Mouse (Mus musculus) liver, embryonic 16.5 days (tissue): ENCODE measurements at regions not wholly inside any gene's neighbourhood (a gene's known extent, or its start where the extent isn't known, plus 50 kb on each side); places are given as distances from the start of the nearest gene placed in this dataset.

ENCODE experiments used
- ATAC-seq: fragments of 200-750 bp; cut with Nextera tagmentation; 2 replicates; pipeline ENCODE4 v1.8.0; 2017; ENCODE audit warnings: low read depth, mild to moderate bottlenecking, moderate number of reproducible peaks, moderate library complexity
- H3K27ac ChIP-seq: fragments of 300-500 bp; sonication (generic); 2 replicates; pipeline ENCODE4 v1.5.1; 2014; ENCODE audit warnings: mild to moderate bottlenecking, low read length
- H3K27me3 ChIP-seq: fragments of 300-500 bp; sonication (generic); 2 replicates; pipeline ENCODE4 v1.6.1; 2014; ENCODE audit warnings: low read depth, low read length, mixed read lengths; ENCODE audit not compliant: control insufficient read depth, insufficient read depth
- H3K36me3 ChIP-seq: fragments of 300-500 bp; sonication (generic); 2 replicates; pipeline ENCODE4 v1.6.1; 2014; ENCODE audit warnings: mild to moderate bottlenecking; ENCODE audit not compliant: control insufficient read depth, insufficient read depth
- H3K4me1 ChIP-seq: fragments of 300-500 bp; sonication (generic); 2 replicates; pipeline ENCODE4 v1.6.1; 2014; ENCODE audit warnings: low read depth, low read length, mixed read lengths; ENCODE audit not compliant: control insufficient read depth
- H3K4me2 ChIP-seq: fragments of 300-500 bp; sonication (generic); 2 replicates; pipeline ENCODE4 v1.6.1; 2014; ENCODE audit warnings: low read depth, low read length, mixed read lengths
- H3K4me3 ChIP-seq: fragments of 300-500 bp; sonication (generic); 2 replicates; pipeline ENCODE4 v1.5.1; 2014; ENCODE audit warnings: low read depth, mild to moderate bottlenecking, low read length
- H3K9ac ChIP-seq: fragments of 300-500 bp; sonication (generic); 2 replicates; pipeline ENCODE4 v1.6.1; 2014; ENCODE audit warnings: low read depth, low read length
- H3K9me3 ChIP-seq: fragments of 300-500 bp; sonication (generic); replicated peaks from 2 replicates; pipeline ENCODE4 v1.6.1; 2016; ENCODE audit warnings: low read length; ENCODE audit not compliant: control insufficient read depth
- WGBS: fragments of 180-500 bp; shearing (Covaris S2); extraction: QIAGEN DNeasy Blood & Tissue Kit; methylation state at CpG from one replicate; pipeline ENCODE4 v1.1.7; 2014; ENCODE audit not compliant: insufficient replicate concordance; 5-methylcytosine and 5-hydroxymethylcytosine counted together

DNA sequence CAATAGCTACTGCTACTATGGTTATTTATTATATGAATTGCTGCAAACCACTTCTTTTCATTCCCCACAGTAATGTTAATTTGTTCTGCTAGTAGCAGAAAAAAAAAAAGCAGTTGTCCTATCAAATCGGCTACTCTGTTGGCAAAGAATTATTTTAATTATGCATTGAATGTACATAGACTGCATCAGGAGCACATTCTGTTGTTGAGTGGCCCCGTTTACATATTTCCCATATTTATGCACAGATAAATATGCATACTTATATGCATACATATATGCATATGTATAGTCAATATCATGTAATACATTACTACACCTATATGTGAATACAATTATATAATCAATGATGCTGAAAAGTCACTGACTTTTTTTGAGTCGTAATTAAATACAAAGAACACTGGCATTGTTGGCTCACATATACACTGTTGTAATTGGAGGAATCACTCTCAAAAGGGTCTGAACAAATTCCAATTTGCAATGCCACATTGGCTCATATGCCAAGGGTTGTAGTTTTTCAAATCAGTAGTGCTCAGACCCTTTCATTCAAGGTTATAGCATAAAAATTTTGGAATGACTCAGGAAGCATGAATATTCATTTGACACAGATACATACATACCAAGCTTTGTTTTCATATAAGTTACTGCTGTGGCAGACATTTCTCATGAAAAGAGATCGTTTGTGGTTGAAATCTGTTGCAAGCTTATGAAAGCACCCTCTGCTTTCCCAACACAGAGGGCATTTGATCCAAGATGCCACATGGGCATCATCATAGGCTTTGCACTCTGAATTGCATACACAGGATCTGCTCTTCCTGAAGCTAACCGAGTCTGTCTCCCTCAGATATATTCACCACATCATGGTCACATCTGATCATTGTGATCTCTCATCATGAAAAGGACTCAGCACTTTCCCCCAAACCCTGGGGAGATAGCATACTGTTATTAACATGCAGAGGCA is 1030.6 kb upstream of the Map3k7 start:
- no peaks in the 10 kb centered on the region for H3K27me3 ChIP-seq
- H3K27ac ChIP-seq = no peak overlapping the region
- no peak overlapping the region for H3K4me2 ChIP-seq
- no peaks in the 10 kb centered on the region for H3K36me3 ChIP-seq
- H3K4me1 ChIP-seq = no peaks in the 10 kb centered on the region
- ATAC-seq = no peak
- 59% methylated on average over 5 of the region's 5 CpGs for WGBS
- H3K9me3 ChIP-seq = no peaks in the 10 kb centered on the region
- no peak overlapping the region for H3K4me3 ChIP-seq
- H3K9ac ChIP-seq = no peak overlapping the region

DNA sequence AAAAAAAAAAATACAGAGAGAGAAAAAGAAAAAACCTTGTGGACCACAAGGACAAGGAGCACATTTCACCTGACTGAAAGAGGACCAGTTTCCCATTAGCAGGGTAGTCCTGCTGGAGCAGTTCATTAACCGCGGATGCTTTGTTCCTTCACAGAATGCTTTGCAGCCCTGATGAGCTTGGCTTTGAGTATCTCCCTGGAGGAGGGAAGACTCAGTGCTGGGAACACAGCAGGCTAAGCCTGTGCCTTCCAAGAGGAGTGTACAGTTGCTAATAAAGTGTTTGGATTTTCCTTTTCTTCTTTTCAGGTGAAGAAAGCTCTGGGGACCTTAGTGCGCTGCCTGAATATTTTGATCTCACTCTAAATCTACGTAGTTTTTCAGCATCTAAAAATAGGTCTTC is 980.3 kb upstream of the Map3k7 start:
- 78% methylated on average over 4 of the region's 4 CpGs for WGBS
- Histone ChIP-seq H3K4me2 (no peak overlapping the region), H3K9ac (no peak overlapping the region), H3K4me1 (no peaks in the 10 kb centered on the region), H3K27me3 (no peaks in the 10 kb centered on the region), H3K27ac (no peak overlapping the region), H3K9me3 (no peaks in the 10 kb centered on the region), H3K36me3 (no peaks in the 10 kb centered on the region), H3K4me3 (no peak overlapping the region)
- no peak for ATAC-seq

DNA sequence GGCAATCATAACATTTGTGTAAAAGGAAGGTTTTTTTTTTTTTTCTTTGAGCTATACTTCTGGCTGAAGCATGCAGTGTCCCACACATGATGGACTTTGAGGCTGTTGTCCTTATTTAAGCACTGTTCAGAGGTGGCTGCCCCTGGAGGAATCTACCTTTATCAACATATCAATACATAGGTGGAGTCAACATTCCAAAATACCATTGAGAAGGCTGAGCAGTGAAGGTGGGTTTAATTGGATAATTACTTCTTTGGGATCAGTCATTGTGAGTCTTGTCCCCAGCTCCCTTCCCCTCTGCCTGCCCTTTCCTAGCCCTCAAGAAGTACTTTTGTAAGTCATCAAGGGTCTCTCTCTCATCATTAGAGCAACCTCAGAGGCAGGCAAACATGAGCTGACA is 951.9 kb upstream of the Map3k7 start:
- ATAC-seq = no peak
- H3K27ac ChIP-seq = no peak overlapping the region
- no peaks in the 10 kb centered on the region for H3K4me1 ChIP-seq
- no peak overlapping the region for H3K4me3 ChIP-seq
- no peak overlapping the region for H3K9ac ChIP-seq
- no peaks in the 10 kb centered on the region for H3K9me3 ChIP-seq
- H3K27me3 ChIP-seq = no peaks in the 10 kb centered on the region
- H3K4me2 ChIP-seq = no peak overlapping the region
- H3K36me3 ChIP-seq = no peaks in the 10 kb centered on the region

DNA sequence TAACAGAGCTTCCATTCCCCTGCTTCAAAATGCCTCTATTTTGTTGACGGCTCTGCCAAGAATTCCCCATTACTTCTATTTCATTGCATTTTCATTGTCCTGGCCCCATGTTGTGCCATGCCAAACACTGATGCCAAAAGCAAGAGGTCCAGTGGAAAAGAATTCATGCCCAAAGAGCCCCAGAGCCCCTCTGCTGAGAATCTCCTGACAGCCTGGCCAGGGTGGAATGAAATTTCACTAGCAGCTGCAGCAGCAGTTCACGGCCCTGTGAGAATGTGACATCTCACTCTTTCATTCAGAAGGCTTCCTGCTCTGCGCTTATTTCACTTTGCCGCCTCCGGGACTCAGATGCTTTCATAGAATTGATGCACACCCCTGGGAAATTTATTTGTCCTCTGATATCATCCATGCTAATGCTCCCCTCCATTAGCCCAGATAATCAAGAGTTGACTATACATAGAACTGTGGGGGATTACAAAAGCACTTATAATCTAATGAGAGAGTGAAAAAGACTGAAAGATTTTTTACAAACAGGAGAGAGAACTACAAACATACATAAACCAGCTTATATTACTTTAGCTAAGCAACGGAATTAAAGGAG is 911.7 kb upstream of the Map3k7 start:
- 72% methylated on average over 6 of the region's 6 CpGs for WGBS
- no peaks in the 10 kb centered on the region for H3K4me1 ChIP-seq
- H3K27me3 ChIP-seq = no peaks in the 10 kb centered on the region
- H3K27ac ChIP-seq = no peak overlapping the region
- no peaks in the 10 kb centered on the region for H3K9me3 ChIP-seq
- no peak for ATAC-seq
- no peaks in the 10 kb centered on the region for H3K36me3 ChIP-seq
- no peak overlapping the region for H3K9ac ChIP-seq
- no peak overlapping the region for H3K4me3 ChIP-seq
- H3K4me2 ChIP-seq = no peak overlapping the region

DNA sequence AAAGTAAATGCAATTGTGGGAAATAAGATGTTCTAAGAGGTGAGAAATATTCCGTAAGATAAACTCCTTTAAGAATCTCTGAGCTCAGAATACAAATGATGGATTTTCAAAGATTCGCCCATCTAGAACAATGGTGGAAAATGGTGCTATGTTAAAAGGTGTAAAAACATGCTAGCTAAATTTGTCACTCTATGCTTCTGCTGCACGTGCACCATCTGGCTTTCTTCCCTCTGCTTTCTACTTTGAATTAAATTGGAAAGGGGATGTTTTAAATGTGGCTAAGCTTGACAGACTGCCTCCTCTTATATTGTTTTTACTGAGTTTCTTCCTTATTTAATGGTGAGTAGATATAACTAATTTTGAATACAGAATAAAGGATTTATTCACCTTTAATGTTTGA is 887.7 kb upstream of the Map3k7 start:
- no peak for ATAC-seq
- H3K4me1 ChIP-seq = no peaks in the 10 kb centered on the region
- H3K4me2 ChIP-seq = no peak overlapping the region
- no peak overlapping the region for H3K27ac ChIP-seq
- H3K36me3 ChIP-seq = no peaks in the 10 kb centered on the region
- no peaks in the 10 kb centered on the region for H3K27me3 ChIP-seq
- H3K9ac ChIP-seq = no peak overlapping the region
- no peak overlapping the region for H3K4me3 ChIP-seq
- WGBS = 62% methylated on average over 3 of the region's 3 CpGs
- no peaks in the 10 kb centered on the region for H3K9me3 ChIP-seq

DNA sequence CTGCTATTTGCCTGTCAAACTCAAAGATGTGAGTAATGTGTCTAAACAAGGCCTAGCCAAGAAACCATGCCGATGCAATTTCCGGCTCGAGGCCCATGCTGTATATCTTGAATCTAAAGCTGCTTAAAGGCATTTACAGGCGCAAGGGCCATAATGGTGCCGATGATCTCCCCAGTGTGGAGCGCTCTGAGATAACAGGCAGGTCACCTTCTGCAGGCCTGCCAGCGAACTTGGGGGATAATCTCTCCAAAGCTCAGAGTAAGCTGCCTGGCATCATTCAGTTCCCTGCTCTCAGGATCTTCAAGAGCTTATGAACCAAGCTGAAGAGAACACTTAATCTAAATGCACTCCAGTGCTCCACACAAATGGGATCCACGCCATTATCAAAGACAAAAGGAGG is 842.3 kb upstream of the Map3k7 start:
- Histone ChIP-seq H3K27me3 (no peaks in the 10 kb centered on the region), H3K36me3 (no peaks in the 10 kb centered on the region), H3K9ac (no peak overlapping the region), H3K27ac (no peak overlapping the region), H3K4me2 (no peak overlapping the region), H3K4me1 (no peaks in the 10 kb centered on the region), H3K4me3 (no peak overlapping the region), H3K9me3 (no peaks in the 10 kb centered on the region; the same call in 1 of the 2 replicates)
- WGBS = 66% methylated on average over 8 of the region's 8 CpGs
- no peak for ATAC-seq

DNA sequence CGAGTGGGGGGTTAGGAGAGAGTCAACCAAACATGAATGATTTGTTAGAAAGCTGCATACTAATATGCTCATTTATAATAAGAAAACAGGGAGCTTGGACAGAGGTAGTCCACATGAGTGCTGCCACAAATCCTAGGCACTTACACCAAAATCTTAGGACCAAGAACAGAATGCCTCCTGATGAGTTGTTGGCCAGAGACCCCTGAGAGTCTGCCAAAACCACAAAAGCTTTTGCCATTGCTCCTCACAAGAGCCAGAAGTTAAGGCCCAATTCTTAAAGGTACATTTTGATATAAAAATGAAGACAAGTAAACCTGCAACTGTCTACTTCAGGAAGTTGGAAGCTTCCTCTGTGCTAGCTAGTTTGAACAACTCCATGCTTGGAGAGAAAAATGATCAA is 820.7 kb upstream of the Map3k7 start:
- Histone ChIP-seq H3K4me2 (no peak overlapping the region), H3K4me1 (no peaks in the 10 kb centered on the region), H3K27ac (no peak overlapping the region), H3K9ac (no peak overlapping the region), H3K36me3 (no peaks in the 10 kb centered on the region), H3K9me3 (no peaks in the 10 kb centered on the region), H3K4me3 (no peak overlapping the region), H3K27me3 (no peaks in the 10 kb centered on the region)
- WGBS = 35% methylated on average over 1 of the region's 1 CpGs
- ATAC-seq = no peak

DNA sequence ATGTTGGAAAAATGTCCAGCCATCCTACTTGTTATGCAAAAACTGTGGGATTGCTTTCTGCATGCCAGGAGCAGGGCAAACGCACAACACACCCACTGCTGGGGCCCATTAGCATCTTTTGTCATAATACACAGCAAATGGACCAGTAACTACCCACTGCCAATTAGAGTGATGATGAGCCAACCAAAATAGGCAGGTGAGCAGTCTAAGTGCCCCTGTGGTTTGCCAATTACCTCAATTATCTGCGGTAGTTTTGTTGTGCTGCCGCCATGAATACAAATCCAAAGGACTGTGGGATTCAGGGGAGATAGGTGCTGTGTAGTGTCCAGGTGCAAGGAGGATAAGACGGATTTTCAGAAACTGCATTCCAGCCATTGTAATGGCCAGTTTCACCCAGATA is 796.5 kb upstream of the Map3k7 start:
- Histone ChIP-seq H3K36me3 (no peaks in the 10 kb centered on the region), H3K9ac (no peak overlapping the region), H3K4me1 (no peaks in the 10 kb centered on the region), H3K27ac (no peak overlapping the region), H3K27me3 (no peaks in the 10 kb centered on the region), H3K4me2 (no peak overlapping the region), H3K4me3 (no peak overlapping the region), H3K9me3 (no peaks in the 10 kb centered on the region)
- ATAC-seq = no peak
- 72% methylated on average over 4 of the region's 4 CpGs for WGBS

DNA sequence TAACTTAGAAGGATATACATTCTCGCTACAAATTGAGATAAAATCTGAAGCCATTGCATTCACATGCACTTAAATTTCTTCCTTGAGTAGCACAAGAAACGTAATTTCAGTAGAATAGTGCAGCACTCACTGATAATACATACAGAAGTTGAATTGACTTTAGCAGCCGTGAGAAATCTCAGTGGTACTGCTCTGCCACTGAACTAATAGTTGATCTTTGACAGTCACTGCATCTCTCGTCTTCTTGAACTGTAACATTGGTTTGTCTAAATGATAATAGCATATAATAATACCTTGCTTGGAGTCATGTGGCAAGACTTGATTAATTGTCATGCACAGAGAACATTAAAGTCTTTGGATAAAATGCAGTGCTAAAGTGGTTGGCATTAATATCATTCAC is 795.5 kb upstream of the Map3k7 start:
- H3K9me3 ChIP-seq = no peaks in the 10 kb centered on the region
- ATAC-seq = no peak
- no peaks in the 10 kb centered on the region for H3K36me3 ChIP-seq
- 44% methylated on average over 4 of the region's 4 CpGs for WGBS
- no peak overlapping the region for H3K4me3 ChIP-seq
- no peak overlapping the region for H3K27ac ChIP-seq
- H3K4me1 ChIP-seq = no peaks in the 10 kb centered on the region
- H3K4me2 ChIP-seq = no peak overlapping the region
- H3K9ac ChIP-seq = no peak overlapping the region
- H3K27me3 ChIP-seq = no peaks in the 10 kb centered on the region
